Mouse (Mus musculus): ENCODE measurements around the gene Trim16.

DNA sequence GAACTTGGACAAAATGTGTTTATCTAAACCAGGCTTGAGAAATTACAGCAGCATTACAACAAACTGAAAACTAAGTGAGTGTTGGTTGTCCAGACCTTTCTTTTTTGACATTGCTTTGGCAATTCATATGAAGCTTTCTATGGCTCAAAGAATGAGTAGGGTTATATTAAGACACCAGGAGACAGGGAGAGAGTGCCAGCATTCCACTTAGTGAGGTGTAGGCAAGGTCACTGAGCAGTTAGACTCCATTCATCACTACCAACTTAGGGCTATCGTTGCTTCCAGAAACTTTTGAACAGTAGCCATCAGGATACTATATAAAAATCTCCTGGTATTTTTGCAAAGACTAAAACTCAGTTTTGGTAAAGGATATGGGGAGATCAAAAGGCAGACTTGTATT lies 57.4 kb downstream of the Trim16 start:
- TF ChIP-seq CTCF (IDR thresholded peaks at IDR 0.05; ENCODE audit: insufficient read depth, low read depth, low read length) (no peak), POLR2A (IDR thresholded peaks at IDR 0.05; ENCODE audit: insufficient read depth, low read depth, low read length) (no peak)

All from olfactory bulb, adult 2 months (tissue).